Mouse (Mus musculus) MN1 (cell line): Measurements from ENCODE around the gene Ptgfrn.

ENCODE experiments used
- DNase-seq: peaks from one replicate; pipeline ENCODE4 v3.0.0-alpha.2; 2016; ENCODE audit warnings: low spot score

Gene Ptgfrn

GRCm38 (mm10) chr3:101116431-101117385, 6.6 kb upstream of the Ptgfrn start:
- no peak for DNase-seq

- peak; percentile 17 for DNase-seq
Measured at GRCm38 (mm10) chr3:101112518-101112894, 2.4 kb upstream of the Ptgfrn start.

GRCm38 (mm10) chr3:101111848-101112517, 1.9 kb upstream of the Ptgfrn start:
- DNase-seq, result peak; percentile 27

- DNase-seq, result no peak
Measured at GRCm38 (mm10) chr3:101111321-101111720, 1.2 kb upstream of the Ptgfrn start.

GRCm38 (mm10) chr3:101110838-101111103, 693 bp upstream of the Ptgfrn start:
- no peak for DNase-seq

GRCm38 (mm10) chr3:101109558-101110021, 488 bp downstream of the Ptgfrn start:
- DNase-seq, result peak; percentile 31

GRCm38 (mm10) chr3:101108848-101109247, 1.2 kb downstream of the Ptgfrn start:
- DNase-seq, result no peak

- DNase-seq, result no peak
Measured at GRCm38 (mm10) chr3:101108282-101108681, 1.8 kb downstream of the Ptgfrn start.

- DNase-seq, result no peak
Measured at GRCm38 (mm10) chr3:101106326-101106725, 3.8 kb downstream of the Ptgfrn start.

- no peak for DNase-seq
Measured at GRCm38 (mm10) chr3:101105486-101105885, 4.6 kb downstream of the Ptgfrn start.

GRCm38 (mm10) chr3:101104883-101105282, 5.2 kb downstream of the Ptgfrn start:
- no peak for DNase-seq

GRCm38 (mm10) chr3:101103770-101104169, 6.3 kb downstream of the Ptgfrn start:
- DNase-seq, result no peak

GRCm38 (mm10) chr3:101102106-101102505, 8.0 kb downstream of the Ptgfrn start:
- no peak for DNase-seq

GRCm38 (mm10) chr3:101101184-101101583, 8.9 kb downstream of the Ptgfrn start:
- no peak for DNase-seq

GRCm38 (mm10) chr3:101099701-101100357, 10.2 kb downstream of the Ptgfrn start:
- no peak for DNase-seq

GRCm38 (mm10) chr3:101098073-101098472, 12.0 kb downstream of the Ptgfrn start:
- no peak for DNase-seq

- DNase-seq, result no peak
Measured at GRCm38 (mm10) chr3:101097146-101097800, 12.8 kb downstream of the Ptgfrn start.

GRCm38 (mm10) chr3:101095761-101096449, 14.2 kb downstream of the Ptgfrn start:
- DNase-seq, result no peak

GRCm38 (mm10) chr3:101092202-101092601, 17.9 kb downstream of the Ptgfrn start:
- no peak for DNase-seq

- no peak for DNase-seq
Measured at GRCm38 (mm10) chr3:101086584-101087445, 23.3 kb downstream of the Ptgfrn start.

- no peak for DNase-seq
Measured at GRCm38 (mm10) chr3:101080925-101081324, 29.2 kb downstream of the Ptgfrn start.
